Mouse (Mus musculus): ENCODE measurements around the gene Twist1.

DNA sequence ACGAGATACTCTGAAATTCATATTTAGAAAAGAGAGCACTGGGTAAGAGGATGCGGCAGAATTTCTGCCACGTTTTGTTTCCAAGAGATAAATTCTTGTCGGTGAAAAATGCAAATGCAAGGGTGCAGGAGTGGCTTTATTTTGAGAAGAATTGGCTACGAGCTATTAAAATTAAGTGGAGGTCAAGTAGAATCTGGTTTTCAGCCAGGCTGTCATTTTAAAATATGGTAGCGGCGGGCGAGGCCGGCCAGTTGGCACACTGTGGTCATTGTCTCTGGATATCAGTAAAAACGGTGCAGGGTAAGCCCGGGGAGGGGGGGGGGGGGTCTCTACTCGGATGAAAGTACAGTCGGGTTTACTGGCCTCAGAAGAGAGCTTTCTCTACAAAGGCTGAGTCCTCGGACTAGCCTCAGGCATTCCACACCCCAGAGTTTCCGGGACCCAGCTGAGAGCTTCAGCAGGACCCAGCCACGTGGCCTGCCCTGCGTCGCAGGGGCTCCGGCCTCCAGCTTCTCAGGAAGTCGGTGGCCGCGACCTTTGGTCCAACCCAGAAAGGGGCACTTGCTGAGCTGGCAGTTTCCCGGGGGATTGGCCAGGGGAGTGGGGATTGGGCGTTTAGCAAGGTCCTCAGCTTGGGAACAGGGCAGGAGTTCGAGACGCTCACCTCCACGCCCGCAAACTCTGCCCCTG, 1.7 kb upstream of the Twist1 start:
- TF ChIP-seq POLR2A (IDR thresholded peaks at IDR 0.05; ENCODE audit: borderline replicate concordance, insufficient read depth, low read length) (no peak), CTCF (IDR thresholded peaks at IDR 0.05; ENCODE audit: borderline replicate concordance, insufficient read depth, low read depth, low read length) (no peak)

Measured in cerebellum, adult 2 months (tissue).